Mouse (Mus musculus) olfactory bulb, adult 2 months (tissue): ENCODE data around the gene Fam186b. TPM values are rescaled to one million over a fixed set of nuclear protein-coding genes. Genes with fewer than 3 reads are reported as not detected.

Source experiments
- H3K27ac ChIP-seq: fragments of 200-500 bp; 2 replicates; pipeline ENCODE4 v1.5.1; 2012; ENCODE audit warnings: low read depth, low read length; ENCODE audit not compliant: insufficient read depth
- H3K4me1 ChIP-seq: fragments of 200-500 bp; 2 replicates; pipeline ENCODE4 v1.6.1; 2012; ENCODE audit warnings: low read length; ENCODE audit not compliant: control insufficient read depth, insufficient read depth
- H3K4me3 ChIP-seq: fragments of 200-500 bp; 2 replicates; pipeline ENCODE4 v1.5.1; 2012; ENCODE audit warnings: mild to moderate bottlenecking, low read depth, low read length, moderate library complexity; ENCODE audit not compliant: insufficient read depth
- CTCF ChIP-seq: fragments of 200-500 bp; IDR thresholded peaks from 2 replicates; pipeline ENCODE4 v1.5.1; 2012; ENCODE audit warnings: low read depth, mild to moderate bottlenecking, low read length, moderate library complexity; ENCODE audit not compliant: insufficient read depth
- POLR2A ChIP-seq: fragments of 200-500 bp; IDR thresholded peaks from 2 replicates; pipeline ENCODE4 v1.6.1; 2012; ENCODE audit warnings: mild to moderate bottlenecking, low read depth, low read length, moderate library complexity; ENCODE audit not compliant: insufficient read depth
- WGBS: fragments of 180-500 bp; shearing (Covaris S2); methylation state at CpG from one replicate; pipeline ENCODE4 v1.1.7; 2018; 5-methylcytosine and 5-hydroxymethylcytosine counted together
- polyA plus RNA-seq: library from polyadenylated mRNA; stranded (reverse); fragments of >200 nt; gene quantifications from 2 replicates; pipeline ENCODE4 v1.2.4, GENCODE M21; 2012; ENCODE audit warnings: low replicate concordance; ENCODE audit not compliant: missing spikeins, insufficient read depth, insufficient read length

Fam186b gene
- polyA plus RNA-seq, 1 experiment: not detected

DNA sequence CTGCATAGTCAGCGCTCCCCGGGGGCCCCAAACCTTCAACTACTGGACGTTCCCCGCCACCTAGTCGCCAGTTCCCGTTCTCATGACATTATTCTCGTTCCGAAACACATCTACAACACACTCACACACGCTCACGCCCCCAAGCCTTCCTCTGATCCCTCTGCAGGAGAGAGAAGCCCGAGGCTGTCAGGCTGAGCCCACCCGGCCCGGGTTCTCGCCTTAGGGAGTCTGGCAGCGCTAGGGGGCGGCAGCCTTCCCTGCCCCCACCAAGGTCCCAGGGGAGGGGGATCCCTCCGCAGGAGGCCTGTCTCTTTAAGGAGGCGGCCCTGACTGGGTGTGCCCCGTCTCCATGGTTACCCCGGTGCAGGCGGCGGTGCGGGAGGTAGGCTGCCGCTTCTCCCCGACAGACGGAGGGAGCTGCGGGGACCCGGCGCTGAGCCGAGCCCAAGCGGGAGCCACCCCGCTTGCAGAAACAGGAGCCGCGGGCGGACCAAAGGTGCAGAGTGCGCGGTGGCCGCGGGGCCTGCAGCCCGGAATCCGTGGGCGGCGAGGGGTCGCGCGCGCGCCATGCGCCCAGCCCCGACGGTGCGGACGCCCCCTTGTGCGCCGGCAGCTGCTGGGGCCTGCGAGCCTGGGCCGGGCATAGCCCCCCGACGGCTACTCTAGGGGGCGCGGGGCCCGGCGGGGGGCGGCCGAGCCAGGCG, 71.3 kb downstream of the Fam186b start, which contains the start of gene Kcnh3:
Gene Kcnh3, plus strand, starts transcription at position 654 of the 704 bp plus-strand sequence.
- Histone ChIP-seq H3K4me3 (peak within 1 kb of the TSS; percentile 72), H3K27ac (peak within 1 kb of the TSS; percentile 91), H3K4me1 (peaks cover 56% of the 10 kb centered on the region)
- WGBS: 2% methylated on average over 58 of the region's 66 CpGs
- peak; percentile 53 for TF ChIP-seq POLR2A
- TF ChIP-seq CTCF: 0 out of 2 replicates have a peak, but pooled peaks have one; percentile 5

DNA sequence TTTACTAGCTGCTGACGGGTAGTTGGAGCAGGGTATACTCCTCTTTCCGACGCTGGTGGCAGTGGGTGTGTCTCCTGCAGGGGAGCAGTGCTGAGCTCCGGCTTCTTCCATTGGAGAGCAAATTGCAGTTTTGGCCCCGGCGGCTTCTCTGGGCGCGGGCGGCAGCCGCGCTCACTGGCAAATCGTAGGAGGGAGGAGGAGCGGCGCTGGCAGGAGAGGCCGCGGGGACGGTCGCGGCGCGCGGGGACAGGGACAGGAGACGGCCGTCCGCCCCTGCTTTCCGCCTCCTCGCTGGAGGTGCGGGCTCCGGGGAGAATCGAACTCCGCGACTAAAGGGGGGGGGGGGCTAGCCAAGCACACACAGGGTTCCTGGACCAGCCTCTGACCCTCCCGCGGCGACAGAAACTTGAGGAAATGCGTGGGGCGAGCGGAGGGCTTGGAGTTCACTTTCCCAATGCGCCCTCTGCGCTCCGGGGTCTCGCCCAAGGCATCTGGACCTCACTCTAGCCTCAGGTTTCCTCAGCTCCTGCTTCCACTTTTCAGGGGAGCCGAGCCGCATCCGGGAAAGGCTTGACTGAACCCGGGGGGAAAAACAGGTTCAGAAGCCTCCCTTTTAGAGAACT, 72.0 kb downstream of the Fam186b start:
- WGBS: under 1% methylated on average over 46 of the region's 46 CpGs
- Histone ChIP-seq H3K4me1 (peaks cover 54% of the 10 kb centered on the region), H3K27ac (peak overlapping the region; percentile 91), H3K4me3 (peak overlapping the region; percentile 72)
- 0 out of 2 replicates have a peak, but pooled peaks have one; percentile 30 for TF ChIP-seq POLR2A
- no peak for TF ChIP-seq CTCF

DNA sequence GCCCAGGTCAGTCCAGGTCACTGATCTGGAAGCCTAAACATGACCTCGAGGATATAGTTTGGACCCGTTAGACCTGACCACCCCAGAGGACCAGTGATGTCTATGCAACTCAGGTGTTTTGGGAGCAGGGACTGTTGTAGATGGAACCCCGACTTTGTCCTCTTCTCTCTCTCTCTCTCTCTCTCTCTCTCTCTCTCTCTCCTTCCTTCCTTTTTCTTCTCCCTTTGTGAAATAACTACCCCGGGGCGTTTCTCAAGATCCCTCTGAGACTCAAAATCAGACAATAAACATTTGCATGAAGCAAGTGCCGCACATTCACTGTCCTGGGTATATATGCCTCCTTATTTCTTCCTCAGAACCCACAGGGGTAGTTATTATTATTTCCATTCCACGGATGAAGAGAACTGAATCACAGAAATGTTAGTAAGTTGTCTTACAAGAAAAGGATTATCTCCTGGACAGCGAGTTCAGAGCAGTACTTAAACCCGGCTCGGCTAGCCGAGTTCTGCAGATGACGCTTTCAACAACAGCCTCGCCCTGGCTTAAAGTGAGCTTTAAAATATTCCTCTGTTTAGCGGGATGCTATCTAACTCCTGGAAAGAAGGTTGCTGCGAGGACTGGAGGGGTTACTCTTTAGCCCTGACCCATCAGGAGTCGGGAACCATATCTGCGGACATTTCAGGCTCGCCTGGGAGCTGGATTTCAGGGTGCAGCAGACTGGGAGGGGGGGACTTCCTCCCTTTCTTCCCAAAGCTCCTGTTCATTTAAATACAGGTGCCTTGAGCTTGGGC, 72.7 kb downstream of the Fam186b start:
- Histone ChIP-seq H3K4me3 (peak overlapping the region; percentile 72), H3K27ac (peak overlapping the region; percentile 91), H3K4me1 (peaks cover 53% of the 10 kb centered on the region)
- TF ChIP-seq POLR2A: no peak
- WGBS: 3% methylated on average over 18 of the region's 18 CpGs

DNA sequence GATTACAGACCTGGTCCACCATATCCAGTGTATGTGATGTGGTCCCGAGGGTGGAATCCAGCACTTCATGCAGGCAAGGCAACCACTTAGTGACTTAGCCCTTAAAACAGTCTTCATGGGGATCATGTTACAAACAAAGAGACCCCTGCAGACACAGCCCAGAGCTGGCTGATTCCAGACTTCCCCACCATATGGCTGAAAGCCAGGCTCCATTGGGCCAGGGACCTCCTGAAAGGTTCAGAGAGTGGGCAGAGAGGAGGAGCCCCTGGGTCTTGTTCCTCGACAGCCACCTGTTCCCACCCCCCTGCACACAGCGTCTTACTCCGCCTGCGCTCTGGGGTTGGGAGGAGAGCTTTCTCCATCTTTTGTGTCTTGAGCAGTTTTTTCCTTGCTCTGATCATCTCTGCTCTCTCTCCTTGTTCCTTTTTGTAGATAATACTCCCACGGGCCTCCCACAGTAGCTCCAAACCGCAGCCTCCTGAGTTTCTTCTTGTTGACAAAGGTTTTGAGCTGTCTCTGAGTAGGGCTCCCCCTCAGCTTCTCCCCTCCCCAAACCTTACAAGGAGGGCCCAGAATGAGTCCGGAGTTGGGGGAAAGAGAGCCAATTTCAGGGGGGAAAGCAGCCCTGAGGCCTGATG, 74.3 kb downstream of the Fam186b start:
- Histone ChIP-seq H3K4me1 (peaks cover 44% of the 10 kb centered on the region), H3K27ac (peak overlapping the region; percentile 74), H3K4me3 (no peak overlapping the region)
- no peak for TF ChIP-seq POLR2A
- no peak for TF ChIP-seq CTCF
- 18% methylated on average over 8 of the region's 8 CpGs for WGBS

Other genes starting within 250 kb of the Fam186b start
- not detected in 2 replicates for gene Prph, start 240.7 kb downstream of the Fam186b start, polyA plus RNA-seq
- gene Troap, start 221.3 kb downstream of the Fam186b start, polyA plus RNA-seq: not detected in 2 replicates
- gene C1ql4, start 208.1 kb downstream of the Fam186b start, polyA plus RNA-seq: not detected in 2 replicates
- gene Dnajc22, start 202.7 kb downstream of the Fam186b start, polyA plus RNA-seq: not detected in 2 replicates
- not detected in 2 replicates for gene Spats2, start 170.0 kb downstream of the Fam186b start, polyA plus RNA-seq
- not detected in 2 replicates for gene Kcnh3, start 71.0 kb downstream of the Fam186b start, polyA plus RNA-seq
- gene Mcrs1, start 43.9 kb downstream of the Fam186b start, polyA plus RNA-seq: not detected in 2 replicates
- not detected in 2 replicates for gene Prpf40b, start 801 bp downstream of the Fam186b start, polyA plus RNA-seq
- gene Fmnl3, start 74.6 kb upstream of the Fam186b start, polyA plus RNA-seq: not detected in 2 replicates
- 839 TPM in 1 of 2 replicates, not detected in the other for gene Tmbim6, start 97.0 kb upstream of the Fam186b start, polyA plus RNA-seq
- not detected in 2 replicates for gene Nckap5l, start 161.9 kb upstream of the Fam186b start, polyA plus RNA-seq
- gene Bcdin3d, start 178.8 kb upstream of the Fam186b start, polyA plus RNA-seq: not detected in 2 replicates
- not detected in 2 replicates for gene Faim2, start 232.3 kb upstream of the Fam186b start, polyA plus RNA-seq